Mouse (Mus musculus) hindbrain, embryonic 15.5 days (tissue): ENCODE results near the gene Jak3. TPM values are rescaled to one million over a fixed set of nuclear protein-coding genes. Genes with fewer than 3 reads are reported as not detected.

ENCODE experiments used
- ATAC-seq: fragments of 200-750 bp; cut with Nextera tagmentation; 2 replicates; pipeline ENCODE4 v1.8.0; 2017; ENCODE audit warnings: low read depth, moderate number of reproducible peaks, moderate TSS enrichment; ENCODE audit not compliant: low FRiP score
- H3K27ac ChIP-seq: fragments of 300-500 bp; sonication (generic); replicated peaks from 2 replicates; pipeline ENCODE4 v1.5.1; 2015; ENCODE audit warnings: mild to moderate bottlenecking, inconsistent platforms
- H3K27me3 ChIP-seq: fragments of 300-500 bp; sonication (generic); 2 replicates; pipeline ENCODE4 v1.6.1; 2015; ENCODE audit warnings: control low read depth, inconsistent platforms
- H3K36me3 ChIP-seq: fragments of 300-500 bp; sonication (generic); 2 replicates; pipeline ENCODE4 v1.6.1; 2015; ENCODE audit warnings: control low read depth, inconsistent platforms
- H3K4me1 ChIP-seq: fragments of 300-500 bp; sonication (generic); replicated peaks from 2 replicates; pipeline ENCODE4 v1.6.1; 2015; ENCODE audit warnings: control low read depth, inconsistent platforms
- H3K4me2 ChIP-seq: fragments of 300-500 bp; sonication (generic); 2 replicates; pipeline ENCODE4 v1.6.1; 2015; ENCODE audit warnings: moderate library complexity, mild to moderate bottlenecking, inconsistent platforms
- H3K4me3 ChIP-seq: fragments of 300-500 bp; sonication (generic); 2 replicates; pipeline ENCODE4 v1.5.1; 2015; ENCODE audit warnings: mild to moderate bottlenecking, inconsistent platforms
- H3K9ac ChIP-seq: fragments of 300-500 bp; sonication (generic); 2 replicates; pipeline ENCODE4 v1.6.1; 2015; ENCODE audit warnings: inconsistent platforms
- H3K9me3 ChIP-seq: fragments of 300-500 bp; sonication (generic); 2 replicates; pipeline ENCODE4 v1.6.1; 2016; ENCODE audit warnings: control low read depth, inconsistent platforms
- WGBS: fragments of 180-500 bp; shearing (Covaris S2); methylation state at CpG from one replicate; pipeline ENCODE4 v1.1.7; 2015; 5-methylcytosine and 5-hydroxymethylcytosine counted together
- polyA plus RNA-seq: library from polyadenylated mRNA; unstranded; fragments of >200 nt; fragmentation: Nextera tagmentation; extraction: Ambion mirVana; gene quantifications from 2 replicates; pipeline ENCODE4 v1.2.1, GENCODE M21; 2015

Gene Jak3
- polyA plus RNA-seq, 1 experiment from 2014 or later = 7.0 TPM

GRCm38 (mm10) chr8:71637149-71638095 lies 38.7 kb upstream of the Jak3 start:
- no peak overlapping the region for H3K4me3 ChIP-seq
- no peaks in the 10 kb centered on the region for H3K9me3 ChIP-seq
- 0 out of 2 replicates have a peak, but pooled peaks cover 3% of the 10 kb centered on the region for H3K4me1 ChIP-seq
- H3K27ac ChIP-seq = no peak overlapping the region
- H3K9ac ChIP-seq = no peak overlapping the region
- H3K4me2 ChIP-seq = no peak overlapping the region
- WGBS = 65% methylated on average over 8 of the region's 8 CpGs
- ATAC-seq = no peak
- peaks cover 20% of the 10 kb centered on the region for H3K36me3 ChIP-seq
- H3K27me3 ChIP-seq = no peaks in the 10 kb centered on the region

DNA sequence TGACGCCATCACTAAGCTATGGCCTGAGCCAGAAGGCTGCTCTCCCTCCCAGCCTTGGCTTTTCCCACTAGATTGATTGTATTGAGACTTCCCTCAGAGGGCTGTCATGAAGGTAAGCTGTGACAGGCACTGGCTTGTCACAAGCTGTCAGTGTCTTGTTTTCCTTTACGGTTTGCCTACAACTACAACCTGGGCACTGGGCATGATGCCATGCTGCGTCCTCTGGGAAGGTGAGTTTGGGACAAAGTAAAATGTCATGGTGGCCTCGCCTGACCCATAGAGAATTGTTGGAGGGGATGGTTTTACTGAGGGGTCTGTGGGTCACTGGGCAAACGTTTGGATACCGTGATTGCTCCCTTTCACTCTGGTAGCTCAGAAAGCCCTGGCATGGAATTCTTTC lies 37.8 kb upstream of the Jak3 start:
- H3K9ac ChIP-seq = no peak overlapping the region
- no peaks in the 10 kb centered on the region for H3K27me3 ChIP-seq
- H3K9me3 ChIP-seq = no peaks in the 10 kb centered on the region
- ATAC-seq = no peak
- H3K27ac ChIP-seq = no peak overlapping the region
- H3K4me2 ChIP-seq = no peak overlapping the region
- WGBS = 76% methylated on average over 6 of the region's 6 CpGs
- 0 out of 2 replicates have a peak, but pooled peaks cover 3% of the 10 kb centered on the region for H3K4me1 ChIP-seq
- peaks cover 27% of the 10 kb centered on the region for H3K36me3 ChIP-seq
- H3K4me3 ChIP-seq = no peak overlapping the region

DNA sequence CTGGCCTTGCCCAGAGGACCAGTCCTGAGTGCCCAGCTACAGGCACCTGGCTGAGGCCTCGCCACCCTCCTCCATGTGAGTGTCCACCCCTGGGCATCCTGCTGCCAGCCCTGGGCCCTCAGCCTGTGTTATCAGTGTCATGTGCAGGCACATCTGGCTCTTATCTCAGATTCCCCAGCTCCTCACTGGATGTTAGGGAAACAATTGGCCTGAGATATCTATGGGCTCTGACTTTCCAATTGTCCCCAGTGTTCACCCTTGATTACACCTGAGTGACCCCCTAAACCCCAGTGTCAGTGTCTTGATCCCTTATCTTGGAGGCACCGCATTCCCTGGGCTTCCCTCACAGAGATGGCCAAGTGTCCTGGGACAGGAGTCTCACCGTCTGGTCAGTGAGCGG lies 36.8 kb upstream of the Jak3 start:
- Histone ChIP-seq H3K9ac (no peak overlapping the region), H3K4me2 (no peak overlapping the region), H3K36me3 (peaks cover 37% of the 10 kb centered on the region), H3K4me3 (no peak overlapping the region), H3K9me3 (no peaks in the 10 kb centered on the region), H3K4me1 (0 out of 2 replicates have a peak, but pooled peaks cover 3% of the 10 kb centered on the region), H3K27me3 (no peaks in the 10 kb centered on the region), H3K27ac (no peak overlapping the region)
- ATAC-seq = no peak
- 88% methylated on average over 4 of the region's 4 CpGs for WGBS

GRCm38 (mm10) chr8:71645510-71645909 lies 30.6 kb upstream of the Jak3 start:
- 86% methylated on average over 9 of the region's 9 CpGs for WGBS
- peaks cover 76% of the 10 kb centered on the region for H3K36me3 ChIP-seq
- H3K4me3 ChIP-seq = no peak overlapping the region
- H3K4me2 ChIP-seq = no peak overlapping the region
- no peaks in the 10 kb centered on the region for H3K9me3 ChIP-seq
- no peak overlapping the region for H3K9ac ChIP-seq
- H3K27ac ChIP-seq = no peak overlapping the region
- H3K27me3 ChIP-seq = no peaks in the 10 kb centered on the region
- no peak for ATAC-seq
- H3K4me1 ChIP-seq = no peaks in the 10 kb centered on the region

DNA sequence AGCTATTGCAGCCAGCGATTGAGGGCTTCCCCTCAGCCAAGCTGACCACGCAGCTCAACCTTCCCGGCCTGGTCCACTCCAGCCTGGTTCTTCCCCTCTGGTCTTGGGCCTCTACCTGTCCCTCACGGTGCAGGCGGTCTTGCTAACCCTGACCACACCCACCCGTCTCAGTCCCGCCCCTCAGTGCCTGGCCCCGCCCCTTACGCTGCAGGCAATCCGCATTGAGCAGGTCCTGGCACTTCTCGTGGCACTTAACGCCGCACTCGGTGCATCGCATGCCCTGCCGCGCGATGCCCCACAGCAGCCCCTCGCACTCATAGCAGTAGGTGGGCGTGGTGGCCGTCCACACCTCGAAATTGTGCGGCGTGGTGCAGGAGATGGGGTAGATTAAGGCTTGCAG lies 21.5 kb upstream of the Jak3 start:
- Histone ChIP-seq H3K27ac (no peak overlapping the region), H3K4me3 (no peak overlapping the region), H3K36me3 (peaks cover 54% of the 10 kb centered on the region), H3K9ac (no peak overlapping the region), H3K9me3 (no peaks in the 10 kb centered on the region), H3K4me1 (no peaks in the 10 kb centered on the region), H3K4me2 (no peak overlapping the region; the same call in 1 of the 2 replicates), H3K27me3 (peaks cover 38% of the 10 kb centered on the region)
- WGBS = 4% methylated on average over 24 of the region's 24 CpGs
- 0 out of 2 replicates have a peak, but pooled peaks have one; percentile 20 for ATAC-seq

- Histone ChIP-seq H3K9ac (no peak overlapping the region), H3K27me3 (peaks cover 44% of the 10 kb centered on the region), H3K4me3 (no peak overlapping the region), H3K4me1 (no peaks in the 10 kb centered on the region), H3K4me2 (no peak overlapping the region), H3K9me3 (no peaks in the 10 kb centered on the region), H3K36me3 (peaks cover 44% of the 10 kb centered on the region), H3K27ac (no peak overlapping the region)
- WGBS = 24% methylated on average over 9 of the region's 9 CpGs
- no peak for ATAC-seq
These were observed 18.3 kb upstream of the Jak3 start for GRCm38 (mm10) chr8:71657816-71658215.

- Histone ChIP-seq H3K36me3 (peaks cover 47% of the 10 kb centered on the region), H3K9ac (no peak overlapping the region), H3K4me3 (no peak overlapping the region), H3K4me2 (no peak overlapping the region), H3K27ac (no peak overlapping the region), H3K4me1 (no peaks in the 10 kb centered on the region), H3K9me3 (no peaks in the 10 kb centered on the region), H3K27me3 (peaks cover 44% of the 10 kb centered on the region)
- no peak for ATAC-seq
- 34% methylated on average over 17 of the region's 17 CpGs for WGBS
These were observed 17.5 kb upstream of the Jak3 start for GRCm38 (mm10) chr8:71658515-71659049.

- peaks cover 56% of the 10 kb centered on the region for H3K36me3 ChIP-seq
These were observed 16.3 kb upstream of the Jak3 start for GRCm38 (mm10) chr8:71659751-71660150.

DNA sequence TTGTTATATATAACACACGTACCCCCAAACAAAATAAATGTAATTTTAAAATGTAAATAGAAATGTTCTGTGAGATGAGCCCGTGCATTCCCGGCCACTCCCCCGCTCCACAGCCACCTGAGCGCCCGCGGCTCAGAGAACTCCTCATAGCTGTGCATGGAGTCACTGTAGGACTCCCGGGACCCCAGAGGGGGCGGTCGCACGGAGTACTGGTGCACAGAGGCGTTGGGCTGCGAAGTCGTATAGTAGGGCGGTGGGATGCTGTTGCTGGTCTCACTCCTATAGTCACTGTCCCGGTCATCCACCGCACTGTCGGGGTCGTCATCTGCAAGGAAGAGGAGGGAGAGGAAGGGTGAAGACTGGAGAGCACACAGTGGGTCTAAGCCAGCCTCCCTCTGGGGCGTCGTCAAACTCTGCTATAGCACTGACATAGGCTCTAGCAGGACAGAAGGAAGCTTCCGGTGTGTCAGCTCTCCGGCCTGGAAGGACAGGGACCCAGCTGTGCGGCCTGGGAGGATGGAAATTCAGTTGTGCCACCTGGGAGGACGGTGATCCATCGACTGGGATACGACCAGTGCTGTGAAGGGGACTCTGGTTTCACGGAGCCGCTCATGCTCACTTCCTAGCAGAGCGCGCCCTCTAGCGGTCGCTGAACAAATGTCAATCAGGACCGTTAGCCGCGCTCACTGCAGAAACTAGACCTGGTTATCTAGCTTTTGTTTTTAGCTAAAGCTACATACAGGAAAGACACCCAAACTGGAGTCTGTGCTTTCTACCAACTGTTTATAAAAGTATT lies 15.6 kb upstream of the Jak3 start:
- 11% methylated on average over 36 of the region's 36 CpGs for WGBS
- ATAC-seq = peak; percentile 57
- H3K36me3 ChIP-seq = peaks cover 52% of the 10 kb centered on the region
- peaks cover under 1% of the 10 kb centered on the region; the same call in 1 of the 2 replicates for H3K4me1 ChIP-seq
- H3K4me3 ChIP-seq = no peak overlapping the region
- peaks cover 39% of the 10 kb centered on the region for H3K27me3 ChIP-seq
- no peak overlapping the region for H3K9ac ChIP-seq
- H3K4me2 ChIP-seq = no peak overlapping the region
- H3K9me3 ChIP-seq = no peaks in the 10 kb centered on the region
- no peak overlapping the region for H3K27ac ChIP-seq

More at GRCm38 (mm10) chr8:71659751-71660150, 16.3 kb upstream of the Jak3 start:
- H3K4me2 ChIP-seq = no peak overlapping the region
- 0 out of 2 replicates have a peak, but pooled peaks have one; percentile 2 for ATAC-seq
- H3K27ac ChIP-seq = no peak overlapping the region
- no peaks in the 10 kb centered on the region for H3K9me3 ChIP-seq
- H3K4me3 ChIP-seq = no peak overlapping the region
- no peak overlapping the region for H3K9ac ChIP-seq
- H3K4me1 ChIP-seq = no peaks in the 10 kb centered on the region
- H3K27me3 ChIP-seq = peaks cover 44% of the 10 kb centered on the region
- 62% methylated on average over 1 of the region's 1 CpGs for WGBS

DNA sequence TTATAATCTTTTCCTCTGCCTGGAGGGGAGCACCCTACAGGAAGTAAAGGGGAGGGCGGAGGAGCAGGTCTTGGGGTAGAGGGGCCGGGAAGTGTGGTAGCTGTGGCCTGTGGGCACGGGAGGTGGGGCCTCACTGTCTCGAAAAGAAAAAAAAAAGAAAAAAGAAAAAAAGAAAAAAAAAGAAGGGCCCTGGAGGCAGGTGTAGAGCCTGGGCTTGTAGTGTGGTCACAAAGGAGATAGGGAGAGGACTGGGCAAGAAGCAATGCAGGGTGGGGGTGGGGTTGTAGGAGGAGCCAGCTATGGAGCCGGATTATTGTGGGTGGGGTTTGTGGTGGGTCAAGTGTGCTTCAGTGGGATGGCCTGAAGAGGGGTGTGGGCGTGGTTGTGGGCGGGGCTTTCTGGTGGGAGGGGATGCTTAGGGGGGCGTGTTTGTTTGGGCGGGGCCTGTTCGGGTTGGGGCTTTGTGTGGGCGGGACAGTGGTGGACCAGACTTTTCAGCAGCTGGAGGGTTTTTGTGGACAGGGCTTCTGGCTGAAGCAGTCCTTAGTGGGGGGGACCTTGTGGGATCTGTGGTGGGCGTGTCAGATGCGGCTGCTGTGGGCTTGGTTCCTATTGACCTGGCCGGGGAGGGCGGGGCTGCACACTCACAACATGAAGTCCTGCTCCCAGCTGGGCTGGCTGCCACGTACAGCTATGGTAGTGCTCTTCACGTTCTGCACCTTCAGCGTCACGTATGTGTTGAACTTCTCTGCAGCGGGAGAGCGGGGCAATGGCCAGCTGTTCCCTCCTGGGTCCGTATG lies 10.6 kb upstream of the Jak3 start:
- Histone ChIP-seq H3K4me3 (no peak overlapping the region), H3K9ac (no peak overlapping the region), H3K36me3 (peaks cover 30% of the 10 kb centered on the region), H3K27ac (no peak overlapping the region), H3K4me2 (peak overlapping the region; percentile 30), H3K9me3 (no peaks in the 10 kb centered on the region), H3K27me3 (0 out of 2 replicates have a peak, but pooled peaks cover under 1% of the 10 kb centered on the region), H3K4me1 (peaks cover 50% of the 10 kb centered on the region)
- ATAC-seq = no peak
- 8% methylated on average over 22 of the region's 22 CpGs for WGBS

- ATAC-seq = no peak
- Histone ChIP-seq H3K9ac (0 out of 2 replicates have a peak overlapping the region, but pooled peaks have one; percentile 2), H3K4me1 (peaks cover 50% of the 10 kb centered on the region)
These were observed 9.2 kb upstream of the Jak3 start for GRCm38 (mm10) chr8:71666855-71667254.

More at GRCm38 (mm10) chr8:71666855-71667254, 9.2 kb upstream of the Jak3 start:
- no peak overlapping the region for H3K4me3 ChIP-seq
- H3K27me3 ChIP-seq = no peaks in the 10 kb centered on the region
- H3K36me3 ChIP-seq = peaks cover 26% of the 10 kb centered on the region
- no peaks in the 10 kb centered on the region for H3K9me3 ChIP-seq
- H3K27ac ChIP-seq = peak overlapping the region; percentile 70
- peak overlapping the region; percentile 31 for H3K4me2 ChIP-seq
- WGBS = 13% methylated on average over 1 of the region's 1 CpGs
